Mouse (Mus musculus) forebrain, embryonic 14.5 days (tissue): ENCODE measurements around the gene Cd209b. TPM values are rescaled to one million over a fixed set of nuclear protein-coding genes. Genes with fewer than 3 reads are reported as not detected.

Experiments
- ATAC-seq: fragments of 200-750 bp; cut with Nextera tagmentation; 2 replicates; pipeline ENCODE4 v1.8.0; 2017; ENCODE audit warnings: mild to moderate bottlenecking, moderate library complexity
- DNase-seq: peaks from one replicate; pipeline ENCODE4 v3.0.0-alpha.2; 2015; ENCODE audit warnings: low spot score
- H3K27ac ChIP-seq: fragments of 300-500 bp; sonication (generic); 2 replicates; pipeline ENCODE4 v1.5.1; 2014; ENCODE audit warnings: low read depth, mild to moderate bottlenecking, control low read depth, low read length, moderate library complexity
- H3K27me3 ChIP-seq: fragments of 300-500 bp; sonication (generic); replicated peaks from 2 replicates; pipeline ENCODE4 v1.6.1; 2014; ENCODE audit warnings: low read length, control low read depth, mixed read lengths; ENCODE audit not compliant: control insufficient read depth, insufficient read depth
- H3K36me3 ChIP-seq: fragments of 300-500 bp; sonication (generic); 2 replicates; pipeline ENCODE4 v1.6.1; 2014; ENCODE audit warnings: low read length, control low read depth; ENCODE audit not compliant: control insufficient read depth, insufficient read depth
- H3K4me1 ChIP-seq: fragments of 300-500 bp; sonication (generic); 2 replicates; pipeline ENCODE4 v1.6.1; 2014; ENCODE audit warnings: antibody characterized with exemption, low read length, control low read depth; ENCODE audit not compliant: control insufficient read depth, insufficient read depth
- H3K4me2 ChIP-seq: fragments of 300-500 bp; sonication (generic); 2 replicates; pipeline ENCODE4 v1.6.1; 2014; ENCODE audit warnings: mild to moderate bottlenecking, control low read depth, low read length
- H3K4me3 ChIP-seq: fragments of 300-500 bp; sonication (generic); 2 replicates; pipeline ENCODE4 v1.5.1; 2014; ENCODE audit warnings: low read depth, low read length, control low read depth
- H3K9ac ChIP-seq: fragments of 300-500 bp; sonication (generic); 2 replicates; pipeline ENCODE4 v1.6.1; 2014; ENCODE audit warnings: mild to moderate bottlenecking, low read length, control low read depth, moderate library complexity
- H3K9me3 ChIP-seq: fragments of 300-500 bp; sonication (generic); replicated peaks from 2 replicates; pipeline ENCODE4 v1.6.1; 2016; ENCODE audit warnings: low read length, control low read depth, mixed read lengths; ENCODE audit not compliant: control insufficient read depth
- WGBS: fragments of 180-500 bp; shearing (Covaris S2); extraction: QIAGEN DNeasy Blood & Tissue Kit; methylation state at CpG from one replicate; pipeline ENCODE4 v1.1.7; 2014; 5-methylcytosine and 5-hydroxymethylcytosine counted together
- polyA plus RNA-seq: library from polyadenylated mRNA; unstranded; fragments of >200 nt; fragmentation: Nextera tagmentation; extraction: Ambion mirVana; gene quantifications from 2 replicates; pipeline ENCODE4 v1.2.1, GENCODE M21; 2014

Cd209b gene
- polyA plus RNA-seq: not detected in 2 replicates

- no peaks in the 10 kb centered on the region for H3K27me3 ChIP-seq
- no peak within 1 kb of the TSS for H3K27ac ChIP-seq
- H3K36me3 ChIP-seq: no peaks in the 10 kb centered on the region
- H3K4me3 ChIP-seq: no peak within 1 kb of the TSS
- WGBS: 91% methylated on average over 3 of the region's 3 CpGs
- ATAC-seq: no peak
- DNase-seq: no peak
- H3K4me2 ChIP-seq: no peak within 1 kb of the TSS
- H3K9ac ChIP-seq: no peak within 1 kb of the TSS
- H3K9me3 ChIP-seq: peaks cover 3% of the 10 kb centered on the region; the same call in 1 of the 2 replicates
- H3K4me1 ChIP-seq: no peaks in the 10 kb centered on the region
These were observed at the start of gene Cd209b for GRCm38 (mm10) chr8:3926744-3927143. Cd209b (minus strand) TSS chr8:3926844.

GRCm38 (mm10) chr8:3956037-3956436 is 29.4 kb upstream of the Cd209b start:
- DNase-seq (no peak), ATAC-seq (no peak)
- WGBS: 64% methylated on average over 1 of the region's 1 CpGs

DNA sequence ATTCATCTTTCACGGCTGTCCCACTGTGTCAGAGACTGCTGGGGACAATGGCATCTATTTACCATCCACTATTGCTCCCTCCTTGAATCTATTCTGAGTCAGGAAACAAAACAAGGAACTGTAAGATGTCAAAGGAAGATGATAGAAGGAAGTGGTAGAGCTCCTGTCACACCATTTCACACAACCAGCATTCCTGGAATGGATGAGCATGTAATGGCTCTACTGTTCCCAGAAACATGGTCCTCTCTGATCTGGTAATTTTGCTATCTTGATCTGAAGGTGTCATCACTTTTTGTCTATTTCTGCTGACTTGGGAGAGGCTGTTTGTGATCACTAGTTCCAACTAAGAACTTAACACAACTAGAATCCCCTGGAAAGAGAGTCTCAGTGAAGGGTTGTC is 28.0 kb upstream of the Cd209b start, which contains the start of gene Cd209c:
Gene Cd209c, minus strand, starts transcription at position 101 of the 400 bp plus-strand sequence.
- Histone ChIP-seq H3K4me1 (no peaks in the 10 kb centered on the region), H3K27ac (no peak within 1 kb of the TSS), H3K4me2 (no peak within 1 kb of the TSS), H3K36me3 (no peaks in the 10 kb centered on the region), H3K9me3 (peaks cover 9% of the 10 kb centered on the region; the same call in 1 of the 2 replicates), H3K4me3 (no peak within 1 kb of the TSS), H3K9ac (no peak within 1 kb of the TSS), H3K27me3 (no peaks in the 10 kb centered on the region)
- ATAC-seq (no peak), DNase-seq (no peak)
- WGBS: 84% methylated on average over 1 of the region's 1 CpGs

More at GRCm38 (mm10) chr8:3956037-3956436, 29.4 kb upstream of the Cd209b start:
- Histone ChIP-seq H3K27ac (no peak overlapping the region), H3K4me1 (no peaks in the 10 kb centered on the region), H3K36me3 (no peaks in the 10 kb centered on the region), H3K9me3 (peaks cover 9% of the 10 kb centered on the region; the same call in 1 of the 2 replicates), H3K4me2 (no peak overlapping the region), H3K4me3 (no peak overlapping the region), H3K9ac (no peak overlapping the region), H3K27me3 (no peaks in the 10 kb centered on the region)

- Histone ChIP-seq H3K9ac (no peak overlapping the region), H3K27ac (no peak overlapping the region), H3K4me3 (no peak overlapping the region), H3K4me2 (no peak overlapping the region), H3K9me3 (peaks cover 14% of the 10 kb centered on the region), H3K4me1 (no peaks in the 10 kb centered on the region), H3K27me3 (no peaks in the 10 kb centered on the region), H3K36me3 (no peaks in the 10 kb centered on the region)
- 97% methylated on average over 3 of the region's 3 CpGs for WGBS
- ATAC-seq: no peak
- no peak for DNase-seq
These were observed 13.4 kb upstream of the Cd209b start for GRCm38 (mm10) chr8:3940023-3940422.

DNA sequence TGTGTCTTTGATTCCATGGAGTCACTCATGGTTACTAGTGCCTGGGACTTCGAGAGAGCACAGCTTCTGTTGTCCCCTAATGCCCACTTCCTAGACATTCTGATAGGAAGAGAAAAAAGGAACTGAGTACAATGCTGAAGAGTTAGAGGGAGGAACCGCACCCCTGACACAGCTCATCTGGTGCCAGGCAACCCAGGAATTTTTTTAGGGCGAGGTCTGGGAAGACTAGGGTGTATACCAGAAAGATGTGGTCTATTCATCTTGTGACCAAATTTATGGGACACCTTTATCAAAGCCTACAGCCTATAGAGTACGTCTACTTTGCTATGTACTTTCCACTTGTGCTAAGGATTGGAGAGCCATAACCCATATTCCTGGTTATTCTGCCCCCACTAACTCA is 48.2 kb downstream of the Cd209b start, which contains the start of gene Cd209d:
Gene Cd209d, minus strand, starts transcription at position 101 of the 400 bp plus-strand sequence.
- DNase-seq (no peak), ATAC-seq (no peak)
- H3K4me1 ChIP-seq: no peaks in the 10 kb centered on the region
- H3K27me3 ChIP-seq: no peaks in the 10 kb centered on the region
- no peak within 1 kb of the TSS for H3K9ac ChIP-seq
- 0 out of 2 replicates have a peak, but pooled peaks cover 17% of the 10 kb centered on the region for H3K9me3 ChIP-seq
- H3K27ac ChIP-seq: no peak within 1 kb of the TSS
- H3K36me3 ChIP-seq: no peaks in the 10 kb centered on the region
- H3K4me3 ChIP-seq: no peak within 1 kb of the TSS
- 80% methylated on average over 4 of the region's 4 CpGs for WGBS
- no peak within 1 kb of the TSS for H3K4me2 ChIP-seq

GRCm38 (mm10) chr8:3876121-3876520 is 50.5 kb downstream of the Cd209b start:
- ATAC-seq: no peak
- H3K9ac ChIP-seq: no peak overlapping the region
- 0 out of 2 replicates have a peak, but pooled peaks cover 20% of the 10 kb centered on the region for H3K9me3 ChIP-seq
- WGBS: 84% methylated on average over 2 of the region's 2 CpGs
- no peak overlapping the region for H3K27ac ChIP-seq
- H3K36me3 ChIP-seq: no peaks in the 10 kb centered on the region
- no peak overlapping the region for H3K4me2 ChIP-seq
- H3K27me3 ChIP-seq: no peaks in the 10 kb centered on the region
- no peaks in the 10 kb centered on the region for H3K4me1 ChIP-seq
- H3K4me3 ChIP-seq: no peak overlapping the region
- DNase-seq: no peak

Other genes with a start within 250 kb of the Cd209b start
- 0.08 and 0.15 TPM in 2 replicates for gene Fcer2a, start 232.7 kb downstream of the Cd209b start, polyA plus RNA-seq
- gene Clec4g, start 206.2 kb downstream of the Cd209b start, polyA plus RNA-seq: not detected in 2 replicates
- gene Cd209a, start 177.9 kb downstream of the Cd209b start, polyA plus RNA-seq: not detected in 2 replicates
- gene Cd209e, start 72.5 kb downstream of the Cd209b start, polyA plus RNA-seq: not detected in 2 replicates
- not detected in 2 replicates for gene Cd209d, start 48.3 kb downstream of the Cd209b start, polyA plus RNA-seq
- gene Cd209c, start 27.9 kb upstream of the Cd209b start, polyA plus RNA-seq: 0.14 and 0.51 TPM in 2 replicates
- 0.25 and 0.51 TPM in 2 replicates for gene Cd209f, start 179.0 kb upstream of the Cd209b start, polyA plus RNA-seq
- not detected in 2 replicates for gene Cd209g, start 207.3 kb upstream of the Cd209b start, polyA plus RNA-seq
- gene Evi5l, start 239.7 kb upstream of the Cd209b start, polyA plus RNA-seq: 45.9 and 70.0 TPM in 2 replicates